Mouse (Mus musculus): ENCODE measurements at regions not wholly inside any gene's neighbourhood (a gene's known extent, or its start where the extent isn't known, plus 50 kb on each side); places are given as distances from the start of the nearest gene placed in this dataset.

DNA sequence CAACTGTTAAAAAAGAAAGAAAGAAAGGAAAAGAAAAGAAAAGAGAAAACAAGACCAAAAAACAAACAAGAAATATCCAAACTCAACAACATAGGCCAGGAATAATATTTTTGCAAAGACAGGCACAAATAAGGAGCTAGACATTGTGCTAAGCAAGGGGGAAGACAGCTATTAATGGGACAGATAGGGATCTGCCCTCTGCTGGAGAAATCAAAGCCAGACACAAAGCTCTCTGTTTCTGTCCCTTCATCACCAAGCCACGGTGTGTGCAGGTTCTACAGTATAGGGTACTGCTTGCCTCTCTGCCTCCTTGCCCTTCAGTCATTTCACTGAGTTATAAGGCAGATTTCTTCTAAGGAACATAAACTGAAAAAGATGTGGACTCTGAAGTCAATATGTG is 57.8 kb upstream of the Chchd3 start:
- no peak for DNase-seq (ENCODE audit: low spot score)

DNA sequence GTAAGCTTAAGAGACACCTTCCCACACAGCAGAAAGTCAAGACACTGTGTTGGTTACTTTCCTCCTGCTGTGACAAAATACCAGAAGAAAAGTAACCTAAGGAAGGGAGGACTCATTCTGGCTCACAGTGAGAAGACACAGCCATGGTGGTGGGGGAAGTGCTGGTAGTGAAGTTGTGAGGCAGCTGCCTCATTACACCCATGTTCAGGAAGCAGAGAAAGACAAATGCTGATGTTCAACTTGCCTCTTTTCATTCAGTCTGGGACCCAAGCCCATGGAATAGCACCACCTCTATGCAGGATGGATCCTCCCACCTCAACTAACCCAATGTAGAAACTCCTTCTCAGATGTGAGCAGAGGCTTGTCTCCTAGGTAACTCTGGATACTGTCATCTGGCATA is 60.5 kb upstream of the Chchd3 start:
- DNase-seq (ENCODE audit: low spot score): no peak

GRCm38 (mm10) chr6:33126574-33126973 is 66.5 kb upstream of the Chchd3 start:
- DNase-seq (ENCODE audit: low spot score): peak; percentile 89

DNA sequence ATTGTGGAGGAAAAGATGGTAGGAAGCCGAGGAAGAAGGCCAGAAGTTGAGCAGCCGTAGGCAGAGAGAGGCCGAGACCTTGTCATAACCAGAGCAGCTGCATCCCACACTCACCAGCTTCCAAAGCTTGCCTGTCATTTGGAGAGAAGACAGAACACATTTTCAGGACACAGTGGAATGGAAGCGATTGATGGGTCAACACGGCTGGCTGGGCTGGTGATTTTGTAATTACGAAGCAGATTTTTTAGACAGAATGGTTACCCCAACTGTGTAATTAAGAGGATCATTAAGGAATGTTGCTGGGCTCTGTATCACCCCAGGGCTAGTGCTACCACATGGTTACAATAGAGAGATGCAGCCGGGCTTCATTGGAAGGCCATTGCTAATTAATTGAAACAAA is 76.8 kb upstream of the Chchd3 start:
- no peak for DNase-seq (ENCODE audit: low spot score)

DNA sequence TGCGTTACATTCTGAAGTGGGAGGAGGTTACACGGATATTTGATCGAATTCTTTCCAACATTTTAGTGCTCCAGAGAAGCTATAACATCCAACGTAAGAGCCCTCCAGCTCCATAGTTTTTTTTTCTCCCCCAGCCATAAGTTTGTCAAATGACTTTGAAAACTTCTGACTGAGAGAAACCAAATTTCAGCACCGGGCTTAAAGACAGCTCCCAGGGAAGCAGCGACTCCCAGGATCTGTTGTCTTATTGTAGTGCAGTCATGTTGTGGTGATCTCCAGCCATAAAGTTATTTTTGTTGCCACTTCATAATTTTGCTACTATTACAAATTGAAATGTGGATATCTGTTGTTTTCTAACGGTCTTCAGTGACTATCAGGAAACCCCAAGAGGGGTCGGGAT is 77.8 kb upstream of the Chchd3 start:
- peak; percentile 61 for DNase-seq (ENCODE audit: low spot score)

DNA sequence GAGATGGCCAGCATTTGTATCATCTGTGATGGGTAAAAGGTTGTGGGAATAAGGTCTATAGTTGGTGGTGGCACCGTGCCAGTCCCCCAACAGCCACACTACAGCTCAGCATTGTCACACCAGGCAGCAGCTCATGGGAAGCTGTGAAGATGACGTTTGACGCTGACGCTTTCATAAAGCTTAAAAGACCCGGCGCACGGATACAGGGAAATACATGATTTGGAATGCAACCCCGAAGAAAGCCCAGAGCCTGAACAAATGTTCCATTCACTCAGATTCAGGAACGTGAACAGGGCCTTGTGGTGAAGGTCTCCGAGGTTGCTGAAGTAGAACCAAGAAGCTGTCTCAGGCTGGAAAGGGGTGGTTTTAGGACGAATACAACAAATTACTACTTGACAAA is 82.4 kb upstream of the Exoc4 start:
- DNase-seq (ENCODE audit: low spot score): no peak

GRCm38 (mm10) chr6:33173606-33174005 is 75.3 kb upstream of the Exoc4 start:
- DNase-seq (ENCODE audit: low spot score): no peak

- DNase-seq (ENCODE audit: low spot score): peak; percentile 47
These were observed 74.3 kb upstream of the Exoc4 start for GRCm38 (mm10) chr6:33174616-33175015.

- no peak for DNase-seq (ENCODE audit: low spot score)
These were observed 59.2 kb upstream of the Exoc4 start for GRCm38 (mm10) chr6:33189521-33190246.

- DNase-seq (ENCODE audit: low spot score): no peak
These were observed 55.1 kb upstream of the Exoc4 start for GRCm38 (mm10) chr6:33193823-33194222.
